Mouse (Mus musculus) CD4-positive, CD25-positive, alpha-beta regulatory T cell, adult 4 months (primary cell): Measurements from ENCODE around the gene Itgb2. TPM values are rescaled to one million over a fixed set of nuclear protein-coding genes. Genes with fewer than 3 reads are reported as not detected.

ENCODE experiments used
- ATAC-seq: one replicate; pipeline ENCODE4 v1.8.0; 2017
- polyA plus RNA-seq, 2 experiments: library from polyadenylated mRNA; unstranded; fragments of 100-300 nt; shearing (Covaris generic); gene quantifications; one replicate each; pipeline ENCODE4 v1.2.1; 2017

The Itgb2 gene
- polyA plus RNA-seq, 2 experiments from 2014 or later = 449 to 774 TPM

GRCm38 (mm10) chr10:77553285-77553684 is 23.2 kb downstream of the Itgb2 start:
- no peak for ATAC-seq

- peak; percentile 57 for ATAC-seq
These were observed 24.9 kb downstream of the Itgb2 start for GRCm38 (mm10) chr10:77554918-77555317.

- peak; percentile 81 for ATAC-seq
These were observed 26.6 kb downstream of the Itgb2 start for GRCm38 (mm10) chr10:77556631-77557030.

- no peak for ATAC-seq
These were observed 27.6 kb downstream of the Itgb2 start for GRCm38 (mm10) chr10:77557641-77558040.

- no peak for ATAC-seq
These were observed 30.0 kb downstream of the Itgb2 start for GRCm38 (mm10) chr10:77560090-77560489.

- no peak for ATAC-seq
These were observed 30.8 kb downstream of the Itgb2 start for GRCm38 (mm10) chr10:77560830-77561229.

- no peak for ATAC-seq
These were observed 31.5 kb downstream of the Itgb2 start for GRCm38 (mm10) chr10:77561508-77561907.

- no peak for ATAC-seq
These were observed 35.0 kb downstream of the Itgb2 start for GRCm38 (mm10) chr10:77565005-77565404.

- peak; percentile 82 for ATAC-seq
These were observed 36.6 kb downstream of the Itgb2 start for GRCm38 (mm10) chr10:77566651-77567050.

- no peak for ATAC-seq
These were observed 39.4 kb downstream of the Itgb2 start for GRCm38 (mm10) chr10:77569481-77569880.

GRCm38 (mm10) chr10:77569973-77570658 is 40.1 kb downstream of the Itgb2 start:
- no peak for ATAC-seq

- peak; percentile 32 for ATAC-seq
These were observed 42.2 kb downstream of the Itgb2 start for GRCm38 (mm10) chr10:77572225-77572624.

GRCm38 (mm10) chr10:77573162-77573561 is 43.1 kb downstream of the Itgb2 start:
- ATAC-seq = no peak

GRCm38 (mm10) chr10:77580027-77580920 is 50.2 kb downstream of the Itgb2 start:
- ATAC-seq = no peak

- peak; percentile 3 for ATAC-seq
These were observed 51.0 kb downstream of the Itgb2 start for GRCm38 (mm10) chr10:77581023-77581407.

- ATAC-seq = peak; percentile 93
These were observed 51.6 kb downstream of the Itgb2 start, which contains the start of gene Pttg1ip for GRCm38 (mm10) chr10:77581408-77582284. Gene Pttg1ip, plus strand, starts transcription at chr10:77581720.

GRCm38 (mm10) chr10:77582285-77582618 is 52.2 kb downstream of the Itgb2 start:
- peak; percentile 5 for ATAC-seq

GRCm38 (mm10) chr10:77583795-77584422 is 53.9 kb downstream of the Itgb2 start:
- no peak for ATAC-seq

GRCm38 (mm10) chr10:77586637-77587036 is 56.6 kb downstream of the Itgb2 start:
- no peak for ATAC-seq

GRCm38 (mm10) chr10:77587091-77587775 is 57.2 kb downstream of the Itgb2 start:
- ATAC-seq = no peak

- no peak for ATAC-seq
These were observed 58.0 kb downstream of the Itgb2 start for GRCm38 (mm10) chr10:77588036-77588435.

- no peak for ATAC-seq
These were observed 59.1 kb downstream of the Itgb2 start for GRCm38 (mm10) chr10:77589117-77589516.
